Mouse (Mus musculus) layer of hippocampus, postnatal 36 days (tissue): ENCODE measurements at regions not wholly inside any gene's neighbourhood (a gene's known extent, or its start where the extent isn't known, plus 50 kb on each side); places are given as distances from the start of the nearest gene placed in this dataset.

Experiments used
- DNase-seq, 2 experiments: peaks; one replicate each; pipeline ENCODE4 v3.0.0; 2022

DNA sequence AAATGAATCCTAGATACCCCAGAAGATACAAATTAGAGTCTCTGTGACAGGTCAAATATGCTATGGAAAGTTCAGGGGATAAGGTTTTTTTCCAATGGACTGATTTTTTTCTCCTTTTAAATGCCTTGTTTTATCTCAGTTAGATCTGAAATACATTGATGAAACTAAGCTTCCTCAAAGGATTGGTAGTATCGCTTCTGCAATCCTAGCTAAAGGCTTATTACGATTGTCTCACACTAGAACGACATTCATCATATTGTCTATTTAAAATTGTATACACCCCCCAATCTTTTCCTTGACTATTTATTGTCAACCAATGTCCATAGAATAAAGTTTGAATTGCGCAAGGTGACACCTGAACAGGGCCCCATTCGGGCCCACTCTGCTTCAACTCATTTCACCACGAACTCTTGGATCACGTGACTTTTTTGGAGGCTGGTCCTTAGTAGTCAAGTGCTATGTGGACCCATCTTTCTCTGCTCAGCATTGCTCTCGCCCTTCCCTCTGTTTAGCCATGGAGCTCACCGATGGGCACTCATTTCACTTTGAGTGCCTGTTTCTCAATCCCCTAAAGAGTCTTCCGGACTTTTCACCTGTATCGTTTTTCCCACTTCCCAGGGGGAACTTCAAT lies 85.6 kb upstream of the Ednrb start:
- no peak for DNase-seq

DNA sequence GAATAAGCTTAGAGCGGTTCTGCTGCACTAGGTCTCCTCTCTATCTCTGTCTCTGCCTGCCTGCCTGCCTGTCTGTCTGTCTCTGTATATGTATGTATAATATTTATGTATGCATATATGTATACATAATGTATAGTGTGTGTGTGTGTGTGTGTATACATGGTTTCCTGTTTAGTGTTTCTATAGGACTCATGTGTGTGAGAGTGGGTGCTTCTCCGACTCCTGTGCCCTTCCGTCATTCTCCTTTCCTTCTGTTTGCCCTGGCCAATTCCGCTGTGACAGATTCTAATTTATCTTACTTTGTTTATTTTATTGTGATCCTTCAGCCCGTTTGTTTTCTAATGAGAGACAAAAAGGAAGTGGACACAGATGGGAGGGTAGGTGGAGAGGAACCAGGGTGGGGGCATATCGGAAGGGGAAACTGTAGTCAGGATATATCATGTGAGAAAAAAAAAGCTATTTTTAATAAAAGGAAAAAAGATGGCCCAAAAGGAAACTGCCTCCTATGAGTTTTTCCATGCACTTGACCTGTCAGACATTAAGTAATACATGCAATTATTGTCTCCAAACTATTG lies 85.0 kb upstream of the Ednrb start:
- no peak for DNase-seq

DNA sequence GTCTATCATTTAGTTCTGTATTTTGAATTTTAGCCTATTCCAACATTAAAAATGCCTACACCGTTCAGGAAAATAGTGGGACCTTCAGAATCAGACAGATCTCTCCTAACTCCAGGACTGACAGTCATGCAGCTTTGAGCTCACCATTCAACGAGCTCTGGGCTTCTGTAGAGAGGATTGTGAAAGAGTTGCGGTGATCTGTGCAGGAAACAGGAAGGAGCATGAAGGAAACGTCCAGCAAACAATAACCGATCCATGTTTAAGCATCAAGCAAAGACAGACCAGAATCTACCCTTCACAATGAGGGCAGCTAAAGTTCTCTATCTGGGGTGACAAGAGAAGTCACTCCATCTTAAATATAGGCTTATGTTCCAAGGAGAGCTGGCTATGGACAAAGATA lies 76.0 kb upstream of the Ednrb start:
- no peak for DNase-seq

DNA sequence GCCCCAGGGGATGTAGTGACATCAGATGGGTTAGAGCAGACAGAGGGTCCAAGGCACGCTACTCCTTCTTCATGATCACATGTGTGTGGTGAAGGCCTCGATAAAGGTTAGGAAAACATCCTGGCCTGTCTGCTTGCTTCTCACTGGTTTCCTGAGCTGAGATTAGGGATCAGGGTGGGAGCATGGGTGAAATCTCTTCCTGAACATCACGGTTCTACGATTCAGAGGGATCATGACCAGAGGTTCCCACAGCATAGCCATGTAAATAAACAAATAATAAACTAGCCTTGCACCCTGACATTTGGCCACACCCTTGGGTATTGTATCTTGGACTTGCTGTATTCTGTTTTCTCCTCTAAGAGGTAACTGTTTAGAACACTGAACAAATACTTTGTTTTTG lies 75.2 kb upstream of the Ednrb start:
- DNase-seq, result no peak

DNA sequence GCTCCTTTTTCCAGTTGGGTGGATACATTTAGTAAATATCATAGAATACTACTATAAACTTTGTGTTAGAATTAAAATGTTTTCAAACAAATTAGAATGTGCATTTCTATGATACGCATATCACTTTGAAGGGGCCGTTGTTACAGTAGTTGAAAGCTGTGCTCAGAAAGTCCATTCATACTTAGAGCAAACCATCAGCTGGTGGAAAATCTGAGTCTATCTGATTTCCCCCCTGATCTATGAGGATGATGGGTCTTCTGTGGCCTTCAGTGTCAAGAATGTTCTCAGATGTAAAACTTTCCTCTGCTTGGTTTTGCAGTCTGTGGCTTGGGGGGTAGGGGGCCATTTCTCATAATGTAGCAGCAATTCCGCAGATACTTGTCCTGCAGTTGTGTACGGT lies 69.3 kb upstream of the Ednrb start:
- DNase-seq, result no peak

GRCm38 (mm10) chr14:103911707-103912106 lies 67.5 kb upstream of the Ednrb start:
- no peak for DNase-seq

DNA sequence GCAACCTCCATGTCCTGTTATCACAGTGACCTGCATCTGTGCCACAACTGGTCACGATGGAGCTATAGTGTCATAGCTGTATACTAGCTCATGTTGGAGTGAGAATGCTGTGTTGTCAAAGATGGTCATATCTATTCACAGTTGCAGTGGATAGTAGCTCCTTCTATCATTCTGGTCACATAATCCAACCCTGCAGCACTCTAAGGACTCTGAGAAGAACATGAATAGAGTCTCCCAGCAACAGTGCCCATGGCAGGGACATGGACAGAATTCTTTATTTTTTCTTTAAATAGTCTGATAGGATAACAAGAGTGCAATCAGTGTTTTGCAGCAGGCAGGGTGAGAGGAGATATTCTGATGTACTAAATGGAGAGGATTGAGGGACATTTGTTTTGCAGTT lies 67.1 kb upstream of the Ednrb start:
- no peak for DNase-seq

GRCm38 (mm10) chr14:103906417-103907070 lies 62.3 kb upstream of the Ednrb start:
- no peak for DNase-seq

GRCm38 (mm10) chr14:103900817-103901216 lies 56.6 kb upstream of the Ednrb start:
- no peak for DNase-seq

- DNase-seq, result peak; percentile 6 to 8
Observed at GRCm38 (mm10) chr14:103899111-103899814, 55.1 kb upstream of the Ednrb start.

DNA sequence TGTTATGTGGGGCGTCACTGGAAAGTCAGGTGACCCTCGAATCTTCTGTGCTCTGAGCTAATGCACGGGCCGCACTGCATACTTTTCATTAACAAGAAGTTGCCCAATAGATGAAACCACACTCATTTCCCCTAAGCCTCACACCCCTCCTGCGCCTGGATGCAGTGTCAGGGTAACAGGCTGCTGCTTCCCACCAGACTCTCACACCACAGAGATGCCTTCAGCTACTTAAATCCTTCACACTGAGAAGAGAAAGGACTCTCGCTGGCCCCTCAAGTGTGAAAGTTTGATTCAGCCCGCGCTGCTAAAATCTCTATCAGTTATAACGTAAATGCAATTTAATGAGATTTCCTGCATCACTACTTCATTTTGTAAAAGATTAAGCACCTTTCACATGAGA lies 54.5 kb upstream of the Ednrb start:
- no peak for DNase-seq

GRCm38 (mm10) chr14:103895261-103895660 lies 51.1 kb upstream of the Ednrb start:
- DNase-seq, result no peak
